Mouse (Mus musculus) adrenal gland, adult 8-10 months (tissue): ENCODE measurements around the gene Hoxb5. TPM values are rescaled to one million over a fixed set of nuclear protein-coding genes. Genes with fewer than 3 reads are reported as not detected.

Source experiments
- DNase-seq: peaks from one replicate; pipeline ENCODE4 v3.0.0; 2022
- microRNA-seq, 2 experiments: library from miRNA; unstranded; fragments of <30 nt; microRNA quantifications; one replicate each; pipeline ENCODE4 v1.2.0; 2022
- total RNA-seq, 4 experiments: library from RNA; stranded (reverse); gene quantifications; 2 replicates each; pipeline ENCODE4 v1.2.4; 2022

Hoxb5 gene
- total RNA-seq, 4 experiments from 2014 or later = 25.2 to 38.3 (median 26.7) TPM

DNA sequence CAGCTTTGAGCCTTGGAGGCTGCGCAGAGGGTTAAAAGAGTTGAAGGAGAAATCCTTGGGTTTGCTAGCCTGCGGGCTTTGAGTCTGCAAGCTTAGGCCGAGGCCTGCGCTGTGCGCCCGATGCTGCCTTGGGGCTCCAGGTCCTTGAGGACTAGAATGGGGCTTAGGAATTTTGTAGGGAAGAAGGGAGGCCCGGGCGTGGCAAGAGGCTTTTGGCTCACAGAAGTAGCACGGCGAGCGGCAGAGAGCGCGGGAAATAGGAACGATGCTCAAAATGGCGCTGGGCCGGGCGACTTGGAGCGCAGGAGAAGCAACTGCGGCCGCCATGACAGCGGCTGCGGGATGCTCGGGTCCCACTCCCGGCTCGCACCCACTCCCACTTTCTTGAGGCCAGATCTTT lies 51.2 kb downstream of the Hoxb5 start:
- no peak for DNase-seq

DNA sequence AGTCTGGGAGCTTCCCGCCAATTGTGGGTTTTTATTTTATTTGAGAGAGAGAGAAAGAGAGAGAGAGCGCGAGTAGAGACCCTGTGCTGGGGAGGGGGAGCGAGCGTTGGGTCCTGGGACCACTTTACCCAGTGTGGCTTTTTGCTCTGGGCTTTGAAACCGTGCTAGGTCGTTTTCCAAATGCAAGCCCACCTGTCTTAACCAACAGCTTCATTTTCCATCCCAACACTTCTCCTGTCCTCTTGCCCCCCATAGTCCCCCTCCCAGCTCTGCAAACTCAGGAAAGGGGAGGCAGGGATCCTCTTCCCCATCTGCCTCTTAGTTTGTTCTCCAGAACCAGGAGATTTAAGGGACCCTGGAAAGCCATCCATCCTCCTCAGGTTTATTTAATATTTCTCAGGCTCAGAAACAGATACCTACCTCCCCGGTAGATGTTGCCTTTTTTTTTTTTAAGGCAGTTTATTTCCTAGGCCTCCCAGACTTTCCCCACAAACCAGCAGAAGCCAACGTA lies 51.7 kb downstream of the Hoxb5 start:
- DNase-seq = no peak

Small RNA genes within 50 kb of the gene (microRNA-seq; reads per million reads assigned to microRNA genes)
- gene Mir10a (59,369 to 96,253 reads per million in 2 experiments), gene Mir196a-1 (19.6 to 21.9 reads per million in 2 experiments)

Other genes with a start within 250 kb of the Hoxb5 start
- 10 to 100 TPM; 53.9 to 60.0 (median 57.0) TPM for gene Ube2z, start 237.9 kb upstream of the Hoxb5 start, total RNA-seq
- 100 to 1,000 TPM; 227 to 500 (median 292) TPM for gene Atp5g1, start 227.7 kb upstream of the Hoxb5 start, total RNA-seq
- not detected for gene Calcoco2, start 191.4 kb upstream of the Hoxb5 start, total RNA-seq
- not detected for gene Ttll6, start 169.6 kb upstream of the Hoxb5 start, total RNA-seq
- not detected for gene Hoxb13, start 109.0 kb upstream of the Hoxb5 start, total RNA-seq
- gene Hoxb9, start 31.9 kb upstream of the Hoxb5 start, total RNA-seq = 100 to 1,000 TPM; 157 to 250 (median 226) TPM
- gene Hoxb8, start 21.4 kb upstream of the Hoxb5 start, total RNA-seq = 10 to 100 TPM; 50.4 to 99.8 (median 83.6) TPM
- gene Hoxb7, start 16.7 kb upstream of the Hoxb5 start, total RNA-seq = 10 to 100 TPM; 44.6 to 62.9 (median 53.0) TPM
- 10 to 100 TPM; 56.4 to 77.8 (median 59.5) TPM for gene Hoxb6, start 10.9 kb upstream of the Hoxb5 start, total RNA-seq
- gene Hoxb4, start 14.9 kb downstream of the Hoxb5 start, total RNA-seq = 10 to 100 TPM; 19.9 to 45.3 (median 27.0) TPM
- 10 to 100 TPM; 19.4 to 61.4 (median 27.9) TPM for gene Hoxb3, start 20.0 kb downstream of the Hoxb5 start, total RNA-seq
- gene Hoxb2, start 47.2 kb downstream of the Hoxb5 start, total RNA-seq = 10 to 100 TPM; 20.8 to 27.5 (median 23.7) TPM
- gene Hoxb1, start 62.4 kb downstream of the Hoxb5 start, total RNA-seq = not detected
- 10 to 100 TPM in 3 of 4 experiments, 1 to 10 TPM in 1; 7.3 to 15.3 (median 11.2) TPM for gene Skap1, start 161.3 kb downstream of the Hoxb5 start, total RNA-seq